Mouse (Mus musculus) megakaryocyte, embryonic 14.5 days (primary cell): ENCODE results near the gene Ptpre. TPM values are rescaled to one million over a fixed set of nuclear protein-coding genes. Genes with fewer than 3 reads are reported as not detected.

Source experiments
- H3K27me3 ChIP-seq: replicated peaks from 2 replicates; pipeline ENCODE3; 2012; ENCODE audit warnings: inconsistent platforms
- H3K36me3 ChIP-seq: replicated peaks from 2 replicates; pipeline ENCODE3; 2012; ENCODE audit warnings: low read length, inconsistent platforms, mixed read lengths
- H3K4me1 ChIP-seq: 2 replicates; pipeline ENCODE4 v1.6.1; 2012; ENCODE audit warnings: inconsistent platforms
- H3K4me3 ChIP-seq: replicated peaks from 2 replicates; pipeline ENCODE3; 2012; ENCODE audit warnings: moderate library complexity, mild to moderate bottlenecking, inconsistent platforms
- H3K9me3 ChIP-seq: 2 replicates; pipeline ENCODE4 v1.6.1; 2012; ENCODE audit warnings: inconsistent platforms
- FLI1 ChIP-seq: IDR thresholded peaks from 2 replicates; pipeline ENCODE4 v1.6.1; 2012; ENCODE audit warnings: low read length, inconsistent platforms, mixed read lengths
- GATA1 ChIP-seq: IDR thresholded peaks from 3 replicates; pipeline ENCODE4 v1.6.1; 2012; ENCODE audit warnings: mixed read lengths, low read length, inconsistent platforms, borderline replicate concordance
- polyA plus RNA-seq: library from polyadenylated mRNA; stranded (reverse); fragments of >175 nt; gene quantifications from 2 replicates; pipeline ENCODE4 v1.2.3, GENCODE M21; 2012; ENCODE audit warnings: low replicate concordance; ENCODE audit not compliant: insufficient read depth

The Ptpre gene
- polyA plus RNA-seq, 1 experiment = 7.7 TPM

- H3K36me3 ChIP-seq = peaks cover 100% of the 10 kb centered on the region
- H3K9me3 ChIP-seq = peaks cover 8% of the 10 kb centered on the region; the same call in 1 of the 2 replicates
- peaks cover 90% of the 10 kb centered on the region for H3K4me1 ChIP-seq
- H3K4me3 ChIP-seq = no peak overlapping the region
- no peak for TF ChIP-seq GATA1
- no peak for TF ChIP-seq FLI1
- H3K27me3 ChIP-seq = no peaks in the 10 kb centered on the region
Observed at GRCm38 (mm10) chr7:135650061-135650460, 112.8 kb downstream of the Ptpre start.

DNA sequence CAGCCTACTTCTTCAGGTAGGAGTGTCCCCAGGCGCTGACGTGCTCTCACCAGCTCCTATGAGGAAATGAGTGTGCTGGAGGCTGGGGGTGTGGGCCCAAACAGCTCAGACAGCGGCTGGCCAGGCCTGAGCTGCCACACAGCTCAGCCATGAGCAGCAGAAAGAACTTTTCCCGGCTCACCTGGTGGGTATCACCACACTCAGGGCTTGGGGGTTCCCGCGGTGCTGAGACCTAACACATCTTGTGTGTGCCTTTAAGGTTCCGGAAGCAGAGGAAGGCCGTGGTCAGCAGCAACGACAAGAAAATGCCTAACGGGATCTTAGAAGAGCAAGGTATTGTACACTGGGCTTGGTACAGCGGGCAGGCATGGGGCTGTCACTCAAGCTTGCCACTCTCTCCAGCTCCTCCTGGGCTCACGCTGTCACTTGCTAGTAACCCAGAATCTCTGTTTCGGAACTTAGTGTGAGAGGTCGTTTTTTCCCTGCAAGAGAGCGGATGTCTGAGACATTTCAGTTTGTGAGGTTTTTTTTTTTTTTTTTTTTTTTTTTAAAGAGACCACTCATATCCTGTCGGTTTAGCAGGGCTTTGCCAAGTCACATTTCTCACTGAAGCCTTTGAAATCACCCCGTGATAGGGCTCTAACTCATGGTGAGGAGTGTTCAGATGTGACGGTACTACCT lies 114.7 kb downstream of the Ptpre start:
- H3K4me1 ChIP-seq = peaks cover 92% of the 10 kb centered on the region

GRCm38 (mm10) chr7:135652781-135653180 lies 115.5 kb downstream of the Ptpre start:
- Histone ChIP-seq H3K36me3 (peaks cover 100% of the 10 kb centered on the region), H3K4me3 (peak overlapping the region; percentile 74), H3K4me1 (peaks cover 95% of the 10 kb centered on the region), H3K9me3 (peaks cover 4% of the 10 kb centered on the region; the same call in 1 of the 2 replicates), H3K27me3 (no peaks in the 10 kb centered on the region)
- TF ChIP-seq FLI1 = no peak
- no peak for TF ChIP-seq GATA1

More for the DNA sequence above, 114.7 kb downstream of the Ptpre start:
- Histone ChIP-seq H3K4me3 (peak overlapping the region; percentile 86), H3K9me3 (peaks cover 8% of the 10 kb centered on the region; the same call in 1 of the 2 replicates), H3K27me3 (no peaks in the 10 kb centered on the region), H3K36me3 (peaks cover 100% of the 10 kb centered on the region)
- no peak for TF ChIP-seq FLI1
- TF ChIP-seq GATA1 = no peak

DNA sequence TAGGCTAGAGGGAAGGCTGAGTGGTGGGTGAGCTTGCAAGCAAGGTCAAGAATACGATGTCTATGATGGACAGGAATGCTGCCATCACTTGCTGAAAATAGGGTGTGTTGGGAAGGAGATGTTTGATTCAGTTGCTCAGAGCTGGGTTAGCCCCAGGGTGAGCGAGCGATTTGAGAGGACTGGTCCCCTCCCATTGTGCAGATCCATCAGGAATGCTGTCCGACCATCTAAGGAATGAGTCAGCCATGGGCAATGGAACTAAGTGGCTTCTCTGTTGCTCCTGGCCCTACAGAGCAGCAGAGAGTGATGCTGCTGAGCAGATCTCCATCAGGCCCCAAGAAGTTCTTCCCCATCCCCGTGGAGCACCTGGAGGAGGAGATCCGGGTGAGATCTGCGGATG lies 116.3 kb downstream of the Ptpre start:
- TF ChIP-seq GATA1 (no peak), FLI1 (no peak)
- Histone ChIP-seq H3K4me3 (peak overlapping the region; percentile 74), H3K9me3 (no peaks in the 10 kb centered on the region), H3K4me1 (peaks cover 96% of the 10 kb centered on the region), H3K27me3 (no peaks in the 10 kb centered on the region), H3K36me3 (peaks cover 100% of the 10 kb centered on the region)

GRCm38 (mm10) chr7:135654288-135654687 lies 117.0 kb downstream of the Ptpre start:
- Histone ChIP-seq H3K36me3 (peaks cover 100% of the 10 kb centered on the region), H3K4me3 (peak overlapping the region; percentile 71), H3K9me3 (no peaks in the 10 kb centered on the region), H3K27me3 (no peaks in the 10 kb centered on the region), H3K4me1 (peaks cover 92% of the 10 kb centered on the region)
- TF ChIP-seq FLI1 = no peak
- TF ChIP-seq GATA1 = no peak

DNA sequence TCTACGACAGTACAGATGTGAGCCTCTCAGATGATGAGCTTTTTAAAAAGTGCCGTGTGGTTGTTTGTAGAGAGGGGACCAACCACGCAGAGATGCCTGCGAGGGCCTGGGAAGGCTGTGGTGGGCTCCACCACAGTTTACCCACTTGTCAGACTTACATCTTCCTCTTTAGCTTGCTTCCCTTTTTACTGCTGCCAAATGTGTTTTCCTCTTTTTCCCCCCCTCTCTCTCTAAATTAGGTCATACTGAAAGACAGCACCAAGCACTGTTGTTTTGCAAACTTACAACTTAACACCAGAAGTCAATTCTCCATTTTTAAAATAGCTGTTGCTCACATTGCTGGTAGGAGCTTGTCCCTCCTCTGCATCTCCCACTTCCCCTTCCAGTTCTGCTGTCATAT lies 117.8 kb downstream of the Ptpre start:
- H3K9me3 ChIP-seq = no peaks in the 10 kb centered on the region

GRCm38 (mm10) chr7:135658150-135658549 lies 120.9 kb downstream of the Ptpre start:
- Histone ChIP-seq H3K36me3 (peaks cover 100% of the 10 kb centered on the region), H3K9me3 (no peaks in the 10 kb centered on the region), H3K27me3 (no peaks in the 10 kb centered on the region), H3K4me1 (peaks cover 67% of the 10 kb centered on the region), H3K4me3 (no peak overlapping the region)
- no peak for TF ChIP-seq GATA1
- no peak for TF ChIP-seq FLI1

More for the DNA sequence above, 117.8 kb downstream of the Ptpre start:
- no peak for TF ChIP-seq GATA1
- TF ChIP-seq FLI1 = no peak
- no peaks in the 10 kb centered on the region for H3K27me3 ChIP-seq
- peaks cover 92% of the 10 kb centered on the region for H3K4me1 ChIP-seq
- H3K4me3 ChIP-seq = no peak overlapping the region
- peaks cover 100% of the 10 kb centered on the region for H3K36me3 ChIP-seq

DNA sequence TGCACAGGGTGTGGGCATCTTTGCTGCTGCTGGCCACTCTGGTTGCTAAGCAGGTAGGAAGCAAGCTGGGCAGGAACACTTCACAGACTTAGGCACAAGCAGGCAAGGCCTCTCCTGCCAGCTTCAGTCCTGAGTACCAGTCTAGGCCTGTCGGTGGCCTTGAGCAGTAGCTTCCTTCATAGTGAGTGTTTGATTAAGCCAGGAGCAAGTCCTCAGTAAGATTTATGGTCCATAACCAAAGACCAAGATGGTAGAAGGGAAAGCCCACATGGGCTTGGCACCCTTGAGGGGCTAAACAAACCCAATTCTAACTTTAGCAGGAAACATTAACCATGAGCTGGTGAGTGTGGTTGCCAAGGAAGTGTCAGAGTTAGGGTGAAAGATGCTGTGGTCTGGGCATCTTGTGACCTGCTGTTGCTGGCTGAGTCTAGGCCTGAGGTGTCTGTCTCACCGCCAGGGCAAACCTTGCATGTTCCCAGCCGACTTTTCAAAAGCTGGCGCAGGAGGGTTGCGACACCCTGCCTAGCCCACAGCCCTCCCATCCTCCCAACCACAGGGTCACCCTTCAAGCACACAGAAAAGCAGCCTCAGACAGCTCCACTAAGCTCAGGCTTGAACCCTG lies 122.1 kb downstream of the Ptpre start:
- Histone ChIP-seq H3K4me1 (peaks cover 59% of the 10 kb centered on the region), H3K36me3 (peaks cover 100% of the 10 kb centered on the region)

DNA sequence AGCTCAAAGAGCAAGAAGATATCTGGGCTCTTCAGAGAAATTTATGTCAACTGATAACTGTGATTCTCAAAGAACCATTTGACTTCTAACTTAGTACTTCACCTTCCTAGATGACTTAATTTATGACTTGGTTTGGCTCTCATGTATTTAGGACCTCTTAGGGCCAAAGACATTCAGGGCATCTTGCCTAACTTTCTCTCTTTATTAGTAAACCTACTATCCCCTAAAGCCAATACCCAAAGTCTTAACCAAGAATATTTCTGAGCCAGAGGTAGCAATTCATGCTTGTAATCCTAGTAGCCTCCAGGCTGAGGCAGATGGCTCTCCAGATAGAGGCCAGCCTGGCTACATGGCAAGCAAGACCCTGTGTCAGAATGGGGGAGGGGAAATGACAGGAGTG lies 123.0 kb downstream of the Ptpre start:
- Histone ChIP-seq H3K27me3 (no peaks in the 10 kb centered on the region), H3K4me3 (no peak overlapping the region), H3K9me3 (no peaks in the 10 kb centered on the region), H3K36me3 (peaks cover 100% of the 10 kb centered on the region), H3K4me1 (peaks cover 59% of the 10 kb centered on the region)
- TF ChIP-seq GATA1 = no peak
- no peak for TF ChIP-seq FLI1

More for the DNA sequence above, 122.1 kb downstream of the Ptpre start:
- H3K4me3 ChIP-seq = peak overlapping the region; percentile 44
- H3K9me3 ChIP-seq = no peaks in the 10 kb centered on the region
- TF ChIP-seq GATA1 (no peak), FLI1 (no peak)
- no peaks in the 10 kb centered on the region for H3K27me3 ChIP-seq

GRCm38 (mm10) chr7:135664211-135664610 lies 126.9 kb downstream of the Ptpre start:
- TF ChIP-seq FLI1 = no peak
- H3K27me3 ChIP-seq = no peaks in the 10 kb centered on the region
- H3K4me3 ChIP-seq = no peak overlapping the region
- H3K36me3 ChIP-seq = peaks cover 100% of the 10 kb centered on the region
- no peaks in the 10 kb centered on the region for H3K9me3 ChIP-seq
- H3K4me1 ChIP-seq = peaks cover 64% of the 10 kb centered on the region

DNA sequence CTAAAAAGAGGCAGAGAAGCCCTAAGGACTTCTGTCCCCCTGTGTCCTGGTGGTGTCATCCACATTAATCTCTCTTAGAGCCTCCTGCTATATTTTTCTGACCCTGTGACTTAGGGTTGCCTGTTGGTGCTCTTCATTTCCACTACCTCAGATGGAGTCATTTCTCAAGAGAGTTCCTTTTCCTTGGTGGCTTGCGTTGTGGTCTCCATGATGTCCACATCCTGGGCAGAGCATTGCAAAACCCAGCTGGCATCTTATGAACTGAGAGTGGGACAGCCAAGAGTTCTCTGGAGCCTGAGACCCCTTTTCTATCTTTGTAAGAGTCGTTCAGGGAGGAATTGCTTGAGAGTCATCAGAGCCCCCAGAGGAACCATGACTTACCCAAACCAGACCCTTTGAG lies 129.0 kb downstream of the Ptpre start:
- H3K4me1 ChIP-seq = peaks cover 50% of the 10 kb centered on the region
- peaks cover 100% of the 10 kb centered on the region for H3K36me3 ChIP-seq
- no peaks in the 10 kb centered on the region for H3K9me3 ChIP-seq
- no peaks in the 10 kb centered on the region for H3K27me3 ChIP-seq
- no peak for TF ChIP-seq FLI1
- TF ChIP-seq GATA1 = no peak
- no peak overlapping the region for H3K4me3 ChIP-seq
